Mouse (Mus musculus) kidney, postnatal 0 days (tissue): Measurements from ENCODE around the gene Hist1h4k. TPM values are rescaled to one million over a fixed set of nuclear protein-coding genes. Genes with fewer than 3 reads are reported as not detected.

Experiments
- ATAC-seq: fragments of 200-750 bp; cut with Nextera tagmentation; replicated peaks from 2 replicates; pipeline ENCODE4 v1.8.0; 2017; ENCODE audit warnings: low read depth, moderate number of reproducible peaks, moderate TSS enrichment, moderate library complexity; ENCODE audit not compliant: low FRiP score
- DNase-seq: peaks from one replicate; pipeline ENCODE4 v3.0.0-alpha.2; 2016; ENCODE audit warnings: low spot score
- H3K27ac ChIP-seq: fragments of 300-500 bp; sonication (generic); 2 replicates; pipeline ENCODE4 v1.5.1; 2014; ENCODE audit warnings: mild to moderate bottlenecking
- H3K27me3 ChIP-seq: fragments of 300-500 bp; sonication (generic); 2 replicates; pipeline ENCODE4 v1.6.1; 2014; ENCODE audit warnings: low read length, mixed read lengths; ENCODE audit not compliant: insufficient read depth
- H3K36me3 ChIP-seq: fragments of 300-500 bp; sonication (generic); 2 replicates; pipeline ENCODE4 v1.6.1; 2014; ENCODE audit warnings: low read length, mixed read lengths; ENCODE audit not compliant: insufficient read depth
- H3K4me1 ChIP-seq: fragments of 300-500 bp; sonication (generic); replicated peaks from 2 replicates; pipeline ENCODE4 v1.6.1; 2014; ENCODE audit warnings: antibody characterized with exemption, low read length, mixed read lengths; ENCODE audit not compliant: insufficient read depth
- H3K4me2 ChIP-seq: fragments of 300-500 bp; sonication (generic); 2 replicates; pipeline ENCODE4 v1.6.1; 2014; ENCODE audit warnings: mild to moderate bottlenecking, low read length, moderate library complexity, mixed read lengths
- H3K4me3 ChIP-seq: fragments of 300-500 bp; sonication (generic); replicated peaks from 2 replicates; pipeline ENCODE4 v1.5.1; 2014; ENCODE audit warnings: low read depth, low read length
- H3K9ac ChIP-seq: fragments of 300-500 bp; sonication (generic); 2 replicates; pipeline ENCODE4 v1.6.1; 2014; ENCODE audit warnings: low read depth, low read length
- H3K9me3 ChIP-seq: fragments of 300-500 bp; sonication (generic); replicated peaks from 2 replicates; pipeline ENCODE4 v1.6.1; 2016; ENCODE audit warnings: low read length, inconsistent platforms, mixed read lengths
- CTCF ChIP-seq: IDR thresholded peaks from 2 replicates; pipeline ENCODE4 v1.5.1; 2016; ENCODE audit warnings: antibody characterized with exemption, low read depth, mild to moderate bottlenecking, moderate library complexity
- WGBS: fragments of 180-500 bp; shearing (Covaris S2); extraction: QIAGEN DNeasy Blood & Tissue Kit; methylation state at CpG from one replicate; pipeline ENCODE4 v1.1.7; 2014; 5-methylcytosine and 5-hydroxymethylcytosine counted together
- microRNA-seq: library from miRNA; unstranded; fragments of <30 nt; microRNA quantifications from one replicate; pipeline ENCODE4, GENCODE M21; 2016
- polyA plus RNA-seq: library from polyadenylated mRNA; unstranded; fragments of >200 nt; fragmentation: Nextera tagmentation; extraction: Ambion mirVana; gene quantifications from 2 replicates; pipeline ENCODE4 v1.2.1, GENCODE M21; 2015

Gene Hist1h4k
- polyA plus RNA-seq, 1 experiment from 2014 or later, result 2.0 TPM

GRCm38 (mm10) chr13:21710031-21710711 lies 40.1 kb downstream of the Hist1h4k start:
- H3K4me3 ChIP-seq, result peak overlapping the region; percentile 75
- peaks cover 3% of the 10 kb centered on the region; the same call in 1 of the 2 replicates for H3K4me1 ChIP-seq
- H3K27ac ChIP-seq, result peak overlapping the region; percentile 81
- H3K27me3 ChIP-seq, result no peaks in the 10 kb centered on the region
- no peaks in the 10 kb centered on the region for H3K36me3 ChIP-seq
- DNase-seq (peak; percentile 96), ATAC-seq (peak; percentile 78)
- under 1% methylated on average over 32 of the region's 32 CpGs for WGBS
- peak overlapping the region; percentile 78 for H3K4me2 ChIP-seq
- peak; percentile 91 for TF ChIP-seq CTCF
- H3K9ac ChIP-seq, result peak overlapping the region; percentile 54
- no peaks in the 10 kb centered on the region for H3K9me3 ChIP-seq

GRCm38 (mm10) chr13:21706669-21707068 lies 43.6 kb downstream of the Hist1h4k start:
- Histone ChIP-seq H3K4me2 (no peak overlapping the region), H3K9me3 (no peaks in the 10 kb centered on the region), H3K9ac (no peak overlapping the region), H3K27ac (no peak overlapping the region), H3K4me1 (no peaks in the 10 kb centered on the region), H3K27me3 (no peaks in the 10 kb centered on the region), H3K4me3 (no peak overlapping the region), H3K36me3 (no peaks in the 10 kb centered on the region)
- no peak for DNase-seq
- WGBS, result 72% methylated on average over 4 of the region's 4 CpGs
- TF ChIP-seq CTCF, result no peak
- ATAC-seq, result no peak

Small RNA genes within 50 kb of the gene (microRNA-seq; reads per million reads assigned to microRNA genes)
- gene Gm44346, result not detected
- not detected for gene Gm44357
- not detected for gene Gm44367
- not detected for gene Gm44454

Other genes with a start within 250 kb of the Hist1h4k start
- gene Gm11273, start 249.1 kb downstream of the Hist1h4k start, polyA plus RNA-seq, result 13.3 and 18.1 TPM in 2 replicates
- 4.6 and 5.0 TPM in 2 replicates for gene Zkscan8, start 219.4 kb downstream of the Hist1h4k start, polyA plus RNA-seq
- gene Olfr1366, start 207.7 kb downstream of the Hist1h4k start, polyA plus RNA-seq, result 0.11 and 0.13 TPM in 2 replicates
- not detected in 2 replicates for gene Olfr1535, start 190.6 kb downstream of the Hist1h4k start, polyA plus RNA-seq
- gene Olfr1364, start 168.7 kb downstream of the Hist1h4k start, polyA plus RNA-seq, result not detected in 2 replicates
- gene Olfr1362, start 136.5 kb downstream of the Hist1h4k start, polyA plus RNA-seq, result not detected in 2 replicates
- gene Olfr11, start 108.0 kb downstream of the Hist1h4k start, polyA plus RNA-seq, result not detected in 2 replicates
- not detected in 2 replicates for gene Olfr1361, start 87.1 kb downstream of the Hist1h4k start, polyA plus RNA-seq
- gene Olfr1360, start 73.1 kb downstream of the Hist1h4k start, polyA plus RNA-seq, result not detected in 2 replicates
- not detected in 2 replicates for gene Olfr1359, start 52.4 kb downstream of the Hist1h4k start, polyA plus RNA-seq
- 2.1 and 3.7 TPM in 2 replicates for gene Hist1h2bl, start 34.4 kb downstream of the Hist1h4k start, polyA plus RNA-seq
- 21.2 and 27.1 TPM in 2 replicates for gene Hist1h2ai, start 34.1 kb downstream of the Hist1h4k start, polyA plus RNA-seq
- gene Hist1h3h, start 32.8 kb downstream of the Hist1h4k start, polyA plus RNA-seq, result 5.6 and 7.2 TPM in 2 replicates
- 2.1 and 2.4 TPM in 2 replicates for gene Hist1h2bm, start 28.5 kb downstream of the Hist1h4k start, polyA plus RNA-seq
- 0.34 and 0.65 TPM in 2 replicates for gene Hist1h4j, start 15.4 kb downstream of the Hist1h4k start, polyA plus RNA-seq
- 18.1 and 21.5 TPM in 2 replicates for gene Hist1h2ak, start 3.3 kb upstream of the Hist1h4k start, polyA plus RNA-seq
- 1.8 and 4.6 TPM in 2 replicates for gene Hist1h2bn, start 3.6 kb upstream of the Hist1h4k start, polyA plus RNA-seq
- 13.2 and 13.8 TPM in 2 replicates for gene Hist1h1b, start 30.1 kb upstream of the Hist1h4k start, polyA plus RNA-seq
- gene Hist1h3i, start 32.9 kb upstream of the Hist1h4k start, polyA plus RNA-seq, result 66.0 and 72.0 TPM in 2 replicates
- 4.6 TPM in 1 of 2 replicates, not detected in the other for gene Hist1h2an, start 36.7 kb upstream of the Hist1h4k start, polyA plus RNA-seq
- gene Hist1h2bp, start 37.0 kb upstream of the Hist1h4k start, polyA plus RNA-seq, result 0.71 and 1.5 TPM in 2 replicates
- 12.2 and 13.7 TPM in 2 replicates for gene Hist1h2bq, start 59.7 kb upstream of the Hist1h4k start, polyA plus RNA-seq
- gene Hist1h2ao, start 60.0 kb upstream of the Hist1h4k start, polyA plus RNA-seq, result not detected in 2 replicates
- not detected in 2 replicates for gene Hist1h4m, start 61.2 kb upstream of the Hist1h4k start, polyA plus RNA-seq
- gene Hist1h4n, start 81.7 kb upstream of the Hist1h4k start, polyA plus RNA-seq, result 6.0 and 6.3 TPM in 2 replicates
- gene Hist1h2ap, start 83.0 kb upstream of the Hist1h4k start, polyA plus RNA-seq, result 2,281 and 2,496 TPM in 2 replicates
- 13.2 TPM in 2 replicates for gene Hist1h2br, start 83.2 kb upstream of the Hist1h4k start, polyA plus RNA-seq
- 8.5 and 9.6 TPM in 2 replicates for gene Zfp184, start 194.6 kb upstream of the Hist1h4k start, polyA plus RNA-seq
- gene Pom121l2, start 230.7 kb upstream of the Hist1h4k start, polyA plus RNA-seq, result not detected in 2 replicates